In the genomic region with DNA sequence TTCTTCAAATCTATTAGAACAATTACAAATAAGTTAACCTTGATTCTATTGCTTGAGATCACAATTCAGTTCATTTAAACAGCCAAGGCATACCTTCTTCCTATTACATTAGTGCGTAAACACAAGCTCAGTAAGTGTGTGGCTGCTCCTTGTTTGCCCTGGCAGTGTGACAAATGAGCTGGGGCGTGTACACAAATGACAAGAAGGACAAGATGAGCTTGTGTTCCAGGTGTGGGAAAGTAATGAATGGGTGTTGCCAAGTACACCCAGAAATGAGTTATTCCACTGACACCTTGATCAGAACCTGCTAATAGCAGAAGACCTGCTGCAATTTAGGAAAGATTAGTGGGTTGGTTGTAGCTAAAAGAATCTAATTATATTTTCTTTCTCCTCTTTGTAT, we compare ENCODE assay signal across 17 mouse cellular contexts.
"Had no signal": no experiment of that assay in that cellular context is flagged by ENCODE, and none has a peak within 500 bp of the region (broad histone marks: within the 10 kb centered on the region; RNA-seq: fewer than 3 reads in every experiment).

No protein-coding gene starts in this region.

- H3K9me3 ChIP-seq: lung, embryonic 15.5 days; megakaryocyte, embryonic 14.5 days; midbrain, embryonic 13.5 days; midbrain, embryonic 15.5 days; neural tube, embryonic 12.5 days; stomach, embryonic 15.5 days had no signal

- H3K4me1 ChIP-seq: lung, embryonic 15.5 days; megakaryocyte, embryonic 14.5 days; midbrain, embryonic 13.5 days; midbrain, embryonic 15.5 days; neural tube, embryonic 12.5 days; stomach, embryonic 15.5 days had no signal

- H3K9ac ChIP-seq: lung, embryonic 15.5 days; midbrain, embryonic 13.5 days; midbrain, embryonic 15.5 days; neural tube, embryonic 12.5 days; stomach, embryonic 15.5 days had no signal

- H3K4me3 ChIP-seq: lung, embryonic 15.5 days; megakaryocyte, embryonic 14.5 days; midbrain, embryonic 13.5 days; midbrain, embryonic 15.5 days; neural tube, embryonic 12.5 days; stomach, embryonic 15.5 days had no signal

- H3K27ac ChIP-seq: lung, embryonic 15.5 days; macrophage; midbrain, embryonic 13.5 days; midbrain, embryonic 15.5 days; neural tube, embryonic 12.5 days; stomach, embryonic 15.5 days; stomach, postnatal 0 days had no signal

- H3K36me3 ChIP-seq: lung, embryonic 15.5 days; midbrain, embryonic 13.5 days; midbrain, embryonic 15.5 days; neural tube, embryonic 12.5 days; stomach, embryonic 15.5 days had no signal

- ATAC-seq: lung, postnatal 0 days; midbrain, embryonic 13.5 days; midbrain, embryonic 15.5 days had no signal

- DNase-seq: lung, adult 2 months; lung, postnatal 14 days; lung, postnatal 36 days; right cerebral cortex, postnatal 14 days; thymus, adult 2 months; thymus, postnatal 25 days; thymus, postnatal 4 days had no signal

- H3K4me2 ChIP-seq: lung, embryonic 15.5 days; midbrain, embryonic 11.5 days; midbrain, embryonic 13.5 days; midbrain, embryonic 15.5 days; neural tube, embryonic 12.5 days; stomach, embryonic 15.5 days had no signal

- H3K27me3 ChIP-seq: lung, embryonic 15.5 days; megakaryocyte, embryonic 14.5 days; midbrain, embryonic 13.5 days; midbrain, embryonic 15.5 days; neural tube, embryonic 12.5 days; stomach, embryonic 15.5 days had no signal
